Mouse (Mus musculus) thymus, adult 18-20 months (tissue): ENCODE measurements around the gene Fzd7.
"Not testable (repeated sequence)": the region's sequence is repeated elsewhere in the genome, so short reads cannot be mapped to it uniquely, and the experiment has no call there.

Experiments
- DNase-seq, 2 experiments: peaks; one replicate each; pipeline ENCODE4 v3.0.0; 2022; ENCODE audit warnings: mixed read lengths in 2 of 2

Fzd7 gene

GRCm38 (mm10) chr1:59482331-59482695, at the start of gene Fzd7:
Gene Fzd7 (plus strand): TSS chr1:59482424.
- DNase-seq, result peak in 1 of 2 experiments; percentile 32

- no peak for DNase-seq
These were observed 48.9 kb upstream of the Fzd7 start for GRCm38 (mm10) chr1:59433296-59433695.

GRCm38 (mm10) chr1:59434071-59434470, 48.2 kb upstream of the Fzd7 start:
- no peak for DNase-seq

- DNase-seq, result no peak
These were observed 47.0 kb upstream of the Fzd7 start for GRCm38 (mm10) chr1:59435270-59435669.

GRCm38 (mm10) chr1:59436321-59436720, 45.9 kb upstream of the Fzd7 start:
- no peak for DNase-seq

- DNase-seq, result no peak
These were observed 44.3 kb upstream of the Fzd7 start for GRCm38 (mm10) chr1:59437927-59438326.

- DNase-seq, result no peak
These were observed 43.9 kb upstream of the Fzd7 start for GRCm38 (mm10) chr1:59438330-59438729.

GRCm38 (mm10) chr1:59439252-59439651, 43.0 kb upstream of the Fzd7 start:
- DNase-seq, result no peak

GRCm38 (mm10) chr1:59439941-59440340, 42.3 kb upstream of the Fzd7 start:
- no peak for DNase-seq

- DNase-seq, result not testable (repeated sequence)
These were observed 39.5 kb upstream of the Fzd7 start for GRCm38 (mm10) chr1:59442721-59443120.

GRCm38 (mm10) chr1:59444127-59444660, 38.0 kb upstream of the Fzd7 start:
- DNase-seq, result no peak

GRCm38 (mm10) chr1:59445242-59445641, 37.0 kb upstream of the Fzd7 start:
- DNase-seq, result no peak

GRCm38 (mm10) chr1:59448497-59449270, 33.5 kb upstream of the Fzd7 start:
- no peak for DNase-seq

- no peak for DNase-seq
These were observed 32.8 kb upstream of the Fzd7 start for GRCm38 (mm10) chr1:59449423-59449822.

GRCm38 (mm10) chr1:59450896-59451295, 31.3 kb upstream of the Fzd7 start:
- no peak for DNase-seq

GRCm38 (mm10) chr1:59451584-59451983, 30.6 kb upstream of the Fzd7 start:
- DNase-seq, result no peak

GRCm38 (mm10) chr1:59456825-59457224, 25.4 kb upstream of the Fzd7 start:
- no peak for DNase-seq

GRCm38 (mm10) chr1:59457873-59458272, 24.4 kb upstream of the Fzd7 start:
- no peak for DNase-seq

- DNase-seq, result no peak
These were observed 23.3 kb upstream of the Fzd7 start for GRCm38 (mm10) chr1:59458886-59459285.

GRCm38 (mm10) chr1:59464696-59465639, 17.3 kb upstream of the Fzd7 start:
- DNase-seq, result no peak

- DNase-seq, result no peak
These were observed 16.6 kb upstream of the Fzd7 start for GRCm38 (mm10) chr1:59465640-59466008.

- no peak for DNase-seq
These were observed 13.1 kb upstream of the Fzd7 start for GRCm38 (mm10) chr1:59469170-59469569.

GRCm38 (mm10) chr1:59470766-59471165, 11.5 kb upstream of the Fzd7 start:
- DNase-seq, result no peak
